Mouse (Mus musculus): ENCODE measurements around the gene Ndufa3.

DNA sequence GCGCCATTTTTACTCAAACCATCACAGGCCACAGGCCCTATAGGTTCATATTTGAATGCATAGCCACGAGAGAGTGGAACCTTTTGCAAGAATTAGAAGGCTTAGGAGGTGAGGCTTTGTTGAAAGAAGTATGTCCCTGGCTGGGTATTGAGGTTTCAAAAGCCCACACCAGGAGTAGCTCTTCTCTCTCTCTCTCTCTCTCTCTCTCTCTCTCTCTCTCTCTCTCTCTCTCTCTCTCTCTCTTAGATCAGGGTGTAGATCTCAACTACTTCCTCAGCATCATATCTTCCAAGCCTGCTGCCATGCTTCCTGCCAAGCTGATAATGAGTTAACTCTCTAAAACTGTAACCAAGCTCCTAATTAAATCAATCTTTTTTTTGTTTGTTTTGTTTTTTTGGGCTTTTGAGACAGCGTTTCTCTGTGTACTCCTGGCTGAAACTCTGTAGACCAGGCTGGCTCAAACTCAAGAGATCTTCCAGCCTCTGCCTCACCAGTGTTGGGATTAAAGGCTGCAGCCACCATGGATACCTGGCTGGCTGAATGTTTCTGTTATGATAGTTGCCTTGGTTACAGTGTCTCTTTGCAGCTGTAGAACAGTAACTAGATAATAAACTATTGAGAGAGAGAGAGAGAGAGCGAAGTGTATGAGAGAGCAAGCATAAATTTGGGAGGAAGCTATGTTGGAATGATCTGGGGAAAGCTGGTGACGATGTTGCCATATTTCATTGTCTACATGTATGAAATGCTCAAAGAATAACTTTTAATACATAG is 40.6 kb upstream of the Ndufa3 start:
- TF ChIP-seq CTCF (IDR thresholded peaks at IDR 0.05; ENCODE audit: control insufficient read depth, insufficient read depth, low read length) (no peak), POLR2A (IDR thresholded peaks at IDR 0.05; ENCODE audit: borderline replicate concordance, control insufficient read depth, low read depth, low read length) (no peak)
